Mouse (Mus musculus): ENCODE results near the gene Gria1. TPM values are rescaled to one million over a fixed set of nuclear protein-coding genes. Genes with fewer than 3 reads are reported as not detected.

Gria1 gene
- not detected for total RNA-seq (2023)

DNA sequence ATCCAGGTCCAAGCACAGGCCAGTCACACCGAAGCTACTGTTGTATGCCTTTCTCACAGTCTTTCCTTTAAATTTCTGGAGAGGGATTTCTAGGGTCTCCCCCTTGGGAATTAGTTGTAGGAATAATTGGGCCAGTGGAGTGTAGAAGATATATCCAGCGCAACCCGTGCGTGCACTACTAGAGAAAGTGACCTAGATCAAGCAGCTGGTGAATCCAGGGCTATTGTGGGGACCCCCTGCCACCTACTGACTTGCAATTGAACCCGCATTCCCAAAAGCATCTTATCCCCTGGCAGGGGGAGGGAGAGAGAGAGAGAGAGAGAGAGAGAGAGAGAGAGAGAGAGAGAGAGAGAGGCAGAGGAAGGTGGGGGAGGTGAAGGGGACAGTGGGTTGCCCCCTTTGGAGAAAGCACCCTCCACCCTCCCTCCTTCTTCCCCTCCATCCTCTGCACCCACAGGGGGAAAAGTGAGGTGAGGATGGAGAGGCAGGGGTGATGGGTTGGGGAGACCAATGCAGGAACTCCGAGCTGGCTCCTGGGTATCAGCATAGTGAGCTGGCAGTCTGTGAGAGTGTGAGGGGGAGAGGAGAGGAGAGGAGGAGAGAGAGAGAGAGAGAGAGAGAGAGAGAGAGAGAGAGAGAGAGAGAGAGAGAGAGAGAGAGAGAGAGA is at the start of gene Gria1:
TSS of gene Gria1 (plus strand) at position 364 of the 667 bp plus-strand sequence.

Measured in T-cell, adult 66 days (primary cell).